Mouse (Mus musculus) T-helper 2 cell (primary cell): ENCODE measurements around the gene Ddit4.

Source experiments
- in situ Hi-C: fragments of 300-600 bp; cut with MboI, MseI; formaldehyde crosslinking; loops from one replicate; pipeline ENCODE4 v1.15.1; 2025; ENCODE audit warnings: high pct_unique_total_duplicates

The Ddit4 gene

DNA sequence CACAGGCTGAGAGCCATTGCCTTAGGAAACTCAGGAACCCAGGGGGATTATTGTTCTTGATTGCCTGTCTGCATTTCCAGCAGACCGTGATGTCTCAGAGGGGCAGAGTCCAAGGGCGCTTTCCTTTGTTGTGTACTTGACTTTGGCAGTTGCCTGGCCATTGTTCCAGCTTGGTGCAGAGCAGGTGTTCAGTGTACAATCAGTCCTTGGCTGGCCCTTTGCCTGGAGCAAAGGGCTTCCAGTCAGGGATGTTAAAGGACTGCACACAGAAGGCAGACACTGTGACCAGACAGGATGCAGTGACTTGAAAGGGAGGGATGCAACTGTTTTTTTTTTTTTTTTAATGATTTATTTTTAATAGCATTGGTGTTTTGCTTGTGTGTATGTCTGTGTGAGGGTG lies 20.9 kb upstream of the Ddit4 start:
- in situ Hi-C loops, result no loop called here

DNA sequence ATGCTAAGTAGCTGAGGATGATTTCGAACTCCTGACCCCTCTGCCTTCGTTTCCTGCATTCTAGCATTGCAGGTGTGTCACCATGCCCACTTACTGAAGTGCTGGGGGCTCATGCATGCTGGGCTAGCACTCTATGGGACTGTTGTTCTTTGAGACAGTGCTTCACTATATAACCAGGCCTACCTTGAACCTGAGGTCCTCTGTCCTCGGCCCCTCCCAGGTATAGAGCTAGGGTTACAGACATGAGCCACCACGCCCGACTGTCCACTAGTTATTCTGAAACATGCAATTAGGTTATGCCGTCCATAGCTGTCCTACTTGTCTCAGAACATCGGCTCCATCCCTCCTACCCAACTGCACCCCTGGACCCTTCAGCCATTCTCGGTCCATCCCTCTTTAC lies 20.2 kb upstream of the Ddit4 start:
- in situ Hi-C loops, result no loop called here

DNA sequence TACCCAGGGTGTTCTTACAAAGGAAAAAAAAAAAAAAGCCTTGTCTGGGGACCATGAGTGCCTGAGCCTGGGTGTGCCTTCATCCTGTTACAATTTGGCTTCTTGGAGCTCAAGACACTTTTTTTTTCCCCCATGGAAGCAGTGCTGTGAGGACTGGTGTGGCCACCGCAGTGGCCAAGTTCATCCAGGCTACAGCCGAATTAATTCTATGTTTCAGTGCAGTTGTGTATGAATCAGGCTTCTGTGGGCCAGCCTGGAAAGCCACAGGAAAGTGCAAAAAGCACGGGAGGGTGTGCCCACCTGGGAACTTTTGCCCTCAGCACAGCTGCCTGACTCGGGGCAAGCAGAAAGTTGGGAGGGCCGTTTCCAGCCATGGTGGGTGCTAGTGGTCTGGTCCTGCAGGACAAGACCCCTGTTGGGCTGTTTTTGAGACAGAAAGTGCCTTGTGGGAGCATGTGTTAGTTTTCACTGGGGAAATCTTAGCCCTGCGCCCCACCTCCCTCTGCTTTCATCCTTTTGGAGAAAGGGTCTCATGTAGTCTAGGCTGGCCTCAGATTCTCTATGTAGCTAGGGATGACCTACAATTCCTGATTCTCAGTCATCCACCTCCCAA lies 18.9 kb upstream of the Ddit4 start:
- in situ Hi-C loops, result no loop called here

DNA sequence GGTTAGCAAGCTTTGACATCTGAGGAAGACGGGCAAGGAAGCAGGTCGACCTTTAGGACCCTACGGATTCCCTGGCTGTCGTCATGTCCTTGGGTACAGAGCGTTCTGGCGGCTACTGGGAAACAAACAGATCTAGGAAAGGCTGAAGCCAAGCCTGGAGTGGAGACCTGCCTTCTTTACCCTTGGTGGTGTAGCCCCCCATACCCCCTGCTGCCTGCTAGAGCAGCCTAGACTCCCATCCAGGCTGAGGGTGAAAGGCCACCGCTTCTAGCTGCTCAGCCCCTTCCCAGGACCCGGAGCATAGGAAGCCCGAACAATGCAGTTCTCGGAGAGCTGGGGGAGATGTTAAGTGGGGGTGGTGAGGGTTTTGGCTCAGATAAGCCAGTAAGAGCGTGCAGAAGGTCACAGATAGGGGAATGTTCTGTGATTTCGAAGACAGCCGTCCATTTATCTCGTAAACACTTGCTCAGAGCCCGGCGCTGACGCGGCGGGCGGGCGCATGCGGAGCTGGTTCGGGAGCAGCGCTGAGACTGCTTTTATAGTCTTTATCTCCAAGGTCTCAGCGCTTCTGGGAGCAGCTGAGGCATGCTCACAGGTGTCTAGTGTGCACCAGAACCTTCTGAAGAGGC lies 18.3 kb upstream of the Ddit4 start:
- in situ Hi-C loops, result no loop called here

- in situ Hi-C loops, result no loop called here
These were observed 15.8 kb upstream of the Ddit4 start for GRCm38 (mm10) chr10:59967309-59967942.

DNA sequence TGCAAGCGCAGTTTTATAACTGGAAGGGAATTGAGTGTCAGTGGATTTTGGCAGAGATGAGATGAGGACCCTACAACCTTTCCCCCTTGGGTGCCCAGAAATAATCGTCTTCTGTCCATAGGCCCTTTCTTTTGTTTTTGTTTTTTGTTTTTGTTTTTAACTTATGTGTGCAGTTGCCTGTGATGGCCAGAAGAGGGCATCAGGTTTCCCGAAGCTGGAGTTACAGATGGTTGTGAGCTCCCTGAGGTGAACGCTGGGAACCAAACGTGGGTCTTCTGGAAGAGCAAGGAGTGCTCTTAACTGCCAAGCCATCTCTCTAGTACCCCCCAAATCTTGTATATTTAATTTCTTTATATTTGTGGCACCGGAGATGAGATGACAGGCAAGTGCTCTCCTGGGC lies 15.1 kb upstream of the Ddit4 start:
- in situ Hi-C loops, result no loop called here

DNA sequence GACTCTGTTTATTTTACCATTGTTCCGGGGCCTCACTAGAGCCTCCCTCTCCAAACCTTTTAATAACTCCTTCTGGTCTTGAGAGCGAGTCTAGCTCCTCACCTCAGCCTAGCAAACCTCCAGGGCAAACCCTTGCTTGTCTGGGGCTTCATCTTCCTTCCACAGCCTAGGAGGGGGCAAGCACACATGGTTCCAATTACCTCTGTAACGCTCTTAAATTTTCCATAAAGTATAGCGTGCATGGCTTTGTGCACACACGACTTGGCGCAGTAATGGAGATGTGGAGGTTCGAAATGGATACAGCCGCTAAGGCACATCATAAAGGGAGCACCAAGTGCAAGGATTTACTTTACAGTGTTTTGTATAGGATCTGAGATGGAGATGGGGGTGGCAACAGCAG lies 14.2 kb upstream of the Ddit4 start:
- in situ Hi-C loops, result no loop called here

- in situ Hi-C loops, result no loop called here
These were observed 13.7 kb upstream of the Ddit4 start for GRCm38 (mm10) chr10:59965362-59965695.

DNA sequence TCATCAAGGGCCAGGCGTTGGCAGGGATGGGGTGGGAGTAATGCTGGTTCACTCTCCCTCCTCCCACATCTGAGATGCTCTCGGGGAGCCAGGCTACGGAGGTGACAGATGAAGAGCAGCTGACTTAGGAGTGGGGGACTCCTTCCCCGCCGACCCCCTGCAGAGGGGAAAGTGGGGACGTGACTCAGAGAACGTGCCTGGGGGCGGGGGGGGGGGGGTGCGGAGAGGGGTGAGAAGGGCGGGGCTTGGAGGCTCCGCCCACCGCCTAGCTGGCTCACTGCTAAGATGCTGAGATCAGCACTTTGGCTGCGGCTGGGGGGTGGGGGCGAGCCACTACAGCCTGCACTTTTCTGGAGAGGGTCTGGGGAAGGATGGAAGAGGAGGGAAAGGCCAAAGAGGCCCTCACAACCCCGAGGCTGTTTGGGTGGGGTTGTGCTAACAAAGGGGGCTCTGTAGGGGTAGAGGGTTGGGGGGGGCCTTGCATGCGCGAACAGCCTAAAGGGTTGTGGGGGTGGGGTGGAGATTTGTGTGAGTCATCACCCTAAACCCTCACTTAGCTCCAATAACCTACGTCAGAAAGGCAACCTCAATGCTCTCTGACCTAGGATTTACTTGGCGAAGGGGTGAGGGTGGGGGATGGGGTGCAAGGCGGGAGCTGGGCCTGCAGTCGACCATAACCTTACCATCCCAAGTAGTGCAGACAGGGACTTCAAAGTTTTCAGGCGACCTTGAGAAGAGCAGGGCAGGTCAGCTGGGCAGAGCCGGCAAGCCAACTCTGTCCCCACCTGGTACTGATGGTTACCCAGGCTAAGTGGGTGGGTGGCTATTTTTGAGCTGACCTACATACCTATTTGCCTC lies 13.1 kb upstream of the Ddit4 start:
- in situ Hi-C loops, result no loop called here

DNA sequence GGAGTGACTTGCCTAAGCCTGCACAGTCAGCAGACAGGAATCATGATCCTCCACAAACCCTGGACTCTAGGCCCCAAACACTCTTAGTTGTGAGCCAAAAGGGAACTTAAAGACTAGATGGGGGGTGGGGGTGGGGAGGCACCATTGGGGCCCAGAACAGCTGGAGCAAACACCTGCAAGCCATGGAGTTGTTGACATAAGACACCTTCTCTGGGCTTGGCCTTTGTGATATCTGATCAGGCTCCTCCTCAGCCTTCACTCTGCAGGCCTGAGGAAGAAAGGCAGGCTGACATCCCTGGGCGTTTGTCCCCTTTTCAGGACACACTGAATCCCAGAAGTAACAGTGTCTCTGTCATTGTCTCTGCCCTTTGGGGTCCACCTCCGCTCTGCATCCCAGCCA lies 12.0 kb upstream of the Ddit4 start:
- in situ Hi-C loops, result no loop called here

DNA sequence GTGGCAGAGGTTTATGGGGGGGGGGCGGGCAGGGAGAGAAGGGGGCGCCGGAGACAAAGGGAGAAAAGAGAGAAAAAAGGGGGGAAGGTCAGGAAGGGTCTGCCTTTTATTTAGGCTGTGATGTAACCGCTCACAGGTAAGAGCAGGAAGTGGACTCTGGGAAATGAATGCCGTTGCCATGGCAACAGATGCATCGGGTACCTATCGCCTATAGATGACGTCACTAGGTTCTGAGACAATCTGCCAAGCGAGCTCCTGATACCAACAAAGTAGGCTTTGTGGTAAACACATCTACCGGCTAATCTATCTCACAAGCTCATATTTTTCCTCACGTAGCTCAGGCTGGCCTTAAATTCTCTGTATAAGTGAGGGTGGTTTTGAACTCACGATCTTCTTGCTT lies 7.9 kb upstream of the Ddit4 start:
- in situ Hi-C loops, result loop anchor here (5.0 kb wide), 1 partner anchor 43 kb away; the partner anchor contains the start of genes Anapc16 and Ascc1

DNA sequence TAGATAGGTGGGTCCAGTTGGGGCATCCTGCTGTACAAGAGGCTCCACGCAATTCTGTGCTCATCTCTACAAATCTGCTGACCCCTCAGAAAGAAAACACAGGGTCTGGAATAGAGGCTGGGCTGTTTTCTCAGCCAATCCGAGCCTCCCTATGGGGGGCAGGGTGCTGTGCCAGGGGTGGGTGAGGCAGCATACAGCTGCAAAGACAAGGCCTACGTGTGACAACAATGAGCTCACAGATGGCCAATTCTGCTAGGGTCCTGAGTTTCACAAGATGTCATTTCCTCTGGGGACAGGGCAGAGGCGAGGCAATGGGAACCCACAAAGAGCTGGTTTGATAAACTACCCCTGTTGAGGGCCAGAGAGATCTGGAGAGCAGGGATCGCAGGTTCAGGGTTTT lies 6.8 kb upstream of the Ddit4 start:
- in situ Hi-C loops, result loop anchor here (5.0 kb wide), 1 partner anchor 44 kb away; the partner anchor contains the start of genes Anapc16 and Ascc1

DNA sequence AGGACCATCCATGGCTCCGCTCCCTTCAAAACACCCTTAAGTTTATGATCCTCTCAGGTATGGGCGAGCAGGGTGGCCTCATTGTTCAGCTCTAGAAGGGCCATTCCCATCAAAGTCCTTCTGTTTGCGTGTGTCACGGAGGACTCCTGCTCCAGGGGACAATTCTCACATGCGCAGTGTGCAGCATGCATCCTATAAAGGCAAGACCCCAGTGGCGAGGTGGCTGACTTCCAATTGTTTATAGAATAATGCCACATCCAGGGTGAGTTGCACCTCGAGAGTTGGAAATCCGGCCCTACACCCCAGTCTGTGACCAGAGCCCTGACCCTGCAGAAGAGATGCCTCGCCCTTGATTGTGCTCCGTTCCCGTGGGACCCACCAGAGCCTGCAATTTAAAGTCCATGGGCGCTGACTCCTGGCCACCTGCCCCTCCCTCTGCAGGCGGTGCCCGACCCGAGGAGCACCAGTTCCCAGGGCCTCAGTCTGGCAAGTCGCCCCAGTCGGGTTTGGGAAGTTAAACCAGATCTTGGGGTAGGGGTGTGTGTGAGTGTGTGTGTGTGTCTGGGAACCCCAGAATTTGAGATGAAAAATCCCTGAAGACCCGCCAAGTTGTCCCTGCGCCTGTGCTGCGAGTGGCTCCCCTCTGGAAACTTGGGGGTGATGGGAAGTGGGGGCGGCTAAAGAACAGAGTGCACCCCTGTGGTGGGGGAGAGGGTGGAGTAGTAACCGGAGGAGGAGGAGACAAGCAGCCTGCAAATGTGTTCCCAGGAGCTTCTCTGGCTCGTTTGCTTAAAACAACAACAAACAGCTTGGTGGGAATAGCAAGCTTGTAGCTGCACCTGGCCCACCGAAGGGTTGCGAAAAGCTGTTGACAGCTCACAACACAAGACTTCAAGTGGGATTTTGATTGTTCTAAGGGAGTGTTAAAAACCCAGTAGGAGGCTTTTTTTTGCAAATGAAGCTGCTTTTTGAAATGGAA lies 5.8 kb upstream of the Ddit4 start:
- in situ Hi-C loops, result loop anchor here (5.0 kb wide), 1 partner anchor 45 kb away; the partner anchor contains the start of genes Anapc16 and Ascc1

DNA sequence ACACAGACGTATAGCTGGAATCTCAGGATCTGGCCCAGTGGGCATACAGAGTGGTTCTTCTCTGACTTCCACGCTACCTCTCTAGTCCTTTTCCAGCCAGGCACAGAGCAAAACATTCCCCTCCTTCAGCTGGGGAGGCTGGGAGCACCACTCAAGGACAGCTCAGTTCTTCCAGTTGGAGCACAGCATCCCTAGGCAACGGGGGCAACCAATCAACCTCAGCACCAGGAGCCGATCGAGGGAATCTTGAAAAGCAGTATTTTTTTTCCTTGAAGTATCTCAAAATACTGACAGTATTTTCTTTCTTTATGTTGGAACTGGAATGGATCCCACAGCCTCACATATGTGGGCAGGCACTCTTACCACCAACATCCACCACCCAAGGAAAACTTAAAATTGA lies 5.0 kb upstream of the Ddit4 start:
- in situ Hi-C loops, result loop anchor here (5.0 kb wide), 1 partner anchor 46 kb away; the partner anchor contains the start of genes Anapc16 and Ascc1

- in situ Hi-C loops, result no loop called here
These were observed 2.0 kb upstream of the Ddit4 start for GRCm38 (mm10) chr10:59953564-59954039.

- in situ Hi-C loops, result no loop called here
These were observed 1.3 kb upstream of the Ddit4 start for GRCm38 (mm10) chr10:59952781-59953563.

- in situ Hi-C loops, result no loop called here
These were observed 632 bp upstream of the Ddit4 start for GRCm38 (mm10) chr10:59952152-59952780.

DNA sequence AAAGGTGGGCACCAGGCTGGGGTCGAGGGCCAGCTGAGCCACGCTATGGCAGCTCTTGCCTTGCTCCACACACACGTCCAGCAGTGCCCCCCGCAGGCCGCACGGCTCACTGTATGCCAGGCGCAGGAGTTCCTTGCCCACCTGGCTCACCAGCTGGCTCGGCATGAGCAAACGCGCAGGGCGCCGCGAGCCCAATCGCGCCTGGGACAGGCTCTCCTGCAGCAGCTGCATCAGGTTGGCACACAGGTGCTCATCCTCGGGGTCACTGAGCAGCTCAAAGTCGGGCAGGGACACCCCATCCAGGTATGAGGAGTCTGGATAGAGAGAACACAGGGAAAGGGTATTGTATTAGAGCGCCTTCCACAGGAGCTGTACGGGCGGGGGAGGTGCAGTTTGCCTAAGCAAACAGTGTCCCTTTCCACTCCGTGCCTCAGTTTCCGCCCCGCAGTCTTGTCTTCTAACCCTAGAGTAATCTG lies 880 bp downstream of the Ddit4 start:
- in situ Hi-C loops, result no loop called here
